Mouse (Mus musculus) monocyte, adult 2 months (primary cell): ENCODE measurements around the gene R3hdm2.

ENCODE experiments used
- DNase-seq, 2 experiments: peaks; one replicate each; pipeline ENCODE4 v3.0.0; 2022; ENCODE audit warnings: low spot score in 2 of 2, low read depth in 1 of 2

The R3hdm2 gene

DNA sequence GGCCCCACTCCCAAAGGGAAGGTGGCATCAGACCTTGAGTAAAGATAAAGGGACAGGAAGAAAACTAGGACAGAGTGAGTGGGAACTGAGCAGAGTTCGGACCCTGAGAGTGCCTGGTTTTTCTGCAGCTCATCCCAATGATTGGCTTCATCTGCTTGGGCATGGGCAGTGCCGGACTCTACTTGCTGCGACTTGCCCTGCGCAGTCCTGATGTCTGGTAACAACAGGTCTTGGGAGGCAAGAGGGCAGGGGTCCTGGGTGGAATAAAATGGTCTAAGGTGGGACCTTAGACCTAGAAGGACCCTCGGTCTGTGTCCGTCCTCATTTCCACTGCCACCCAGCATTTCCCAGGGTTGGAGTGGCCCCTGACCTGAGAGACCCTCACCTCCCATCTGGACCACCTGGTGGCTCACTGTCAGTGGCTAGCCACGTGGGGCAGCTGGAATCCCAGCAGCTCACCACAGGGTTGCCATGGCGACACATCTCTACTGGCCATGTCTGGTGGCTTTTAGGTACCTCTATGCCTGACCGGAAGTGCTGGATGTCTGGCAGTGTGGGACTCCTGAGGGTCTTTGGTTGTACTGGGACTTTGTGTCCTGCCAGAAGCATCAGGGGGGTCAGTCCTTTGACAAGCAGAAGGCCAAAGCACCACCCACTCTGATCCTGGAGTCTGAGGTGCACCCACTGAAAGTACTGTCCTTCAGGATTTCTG lies 135.3 kb downstream of the R3hdm2 start:
- DNase-seq = no peak

DNA sequence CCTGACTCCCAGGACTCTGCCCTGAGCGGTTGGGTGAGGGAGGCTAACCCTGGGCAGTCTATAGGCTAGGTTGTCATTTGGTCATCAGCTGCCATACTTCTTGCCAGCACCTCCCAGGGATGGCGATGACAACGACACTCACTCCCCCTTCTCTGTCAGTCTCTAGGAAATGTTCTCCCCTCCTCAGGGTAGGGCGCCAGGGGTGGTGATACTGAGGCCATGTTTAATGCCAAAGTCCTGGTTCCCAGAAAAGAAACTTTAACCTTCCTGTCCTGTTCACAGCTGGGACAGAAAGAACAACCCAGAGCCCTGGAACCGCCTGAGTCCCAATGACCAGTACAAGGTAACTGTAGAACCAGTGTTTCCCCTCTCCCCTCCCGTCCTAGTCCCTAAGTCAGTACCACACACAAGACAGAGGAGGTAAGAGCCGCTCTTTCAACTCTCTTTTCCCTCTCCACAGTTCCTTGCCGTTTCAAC lies 135.9 kb downstream of the R3hdm2 start:
- no peak for DNase-seq

DNA sequence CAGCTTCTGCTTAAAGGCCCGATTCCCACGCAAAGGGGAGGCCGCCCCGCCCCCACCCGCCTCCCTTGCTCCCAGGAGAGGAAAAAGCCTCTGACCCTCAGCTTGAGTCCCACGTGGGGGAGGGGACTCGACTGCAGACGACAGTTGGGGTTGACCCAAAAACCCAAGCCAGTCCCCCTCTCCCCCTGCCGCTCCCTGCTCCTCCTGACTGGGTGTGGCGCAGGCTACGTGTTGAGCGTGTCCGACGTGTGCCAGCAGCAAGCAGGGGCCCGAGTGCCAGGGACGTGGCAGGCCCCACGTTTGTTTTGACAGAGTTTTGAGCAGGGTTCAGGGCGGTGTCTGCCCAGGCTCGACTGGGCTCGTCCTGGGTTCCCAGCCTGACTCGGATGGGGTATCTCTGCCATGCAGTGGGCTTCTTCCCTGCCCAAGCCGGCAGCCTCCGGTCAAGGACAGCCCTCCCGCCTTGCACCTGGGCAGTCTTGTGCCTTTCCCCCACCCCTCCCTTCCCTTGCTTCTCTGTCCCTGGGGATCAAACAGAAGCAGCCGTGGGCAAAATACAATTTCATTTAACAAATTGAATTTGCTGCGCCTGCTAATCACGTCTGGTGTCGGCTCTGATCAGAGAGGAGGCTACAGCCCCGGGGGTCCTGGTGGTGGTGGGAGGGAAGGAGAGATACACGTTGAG lies 136.6 kb downstream of the R3hdm2 start:
- no peak for DNase-seq

DNA sequence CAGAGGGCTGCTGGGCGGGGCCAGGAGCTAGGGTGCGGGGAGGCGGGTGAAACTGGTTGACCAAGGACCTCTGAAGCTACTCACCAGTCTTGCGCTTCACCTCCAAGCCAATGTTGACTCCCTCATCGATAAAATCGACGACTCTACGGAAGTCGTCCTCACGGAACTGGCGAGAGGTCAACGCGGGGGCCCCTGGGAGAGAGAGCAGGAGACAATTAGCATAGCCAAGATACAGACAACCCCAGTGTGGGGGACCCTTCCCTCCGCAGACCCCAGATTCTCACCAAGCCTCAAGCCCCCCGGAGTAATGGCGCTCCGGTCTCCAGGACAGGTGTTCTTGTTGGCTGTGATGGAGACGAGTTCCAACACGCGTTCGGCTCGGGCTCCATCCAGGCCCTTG lies 137.8 kb downstream of the R3hdm2 start:
- no peak for DNase-seq

DNA sequence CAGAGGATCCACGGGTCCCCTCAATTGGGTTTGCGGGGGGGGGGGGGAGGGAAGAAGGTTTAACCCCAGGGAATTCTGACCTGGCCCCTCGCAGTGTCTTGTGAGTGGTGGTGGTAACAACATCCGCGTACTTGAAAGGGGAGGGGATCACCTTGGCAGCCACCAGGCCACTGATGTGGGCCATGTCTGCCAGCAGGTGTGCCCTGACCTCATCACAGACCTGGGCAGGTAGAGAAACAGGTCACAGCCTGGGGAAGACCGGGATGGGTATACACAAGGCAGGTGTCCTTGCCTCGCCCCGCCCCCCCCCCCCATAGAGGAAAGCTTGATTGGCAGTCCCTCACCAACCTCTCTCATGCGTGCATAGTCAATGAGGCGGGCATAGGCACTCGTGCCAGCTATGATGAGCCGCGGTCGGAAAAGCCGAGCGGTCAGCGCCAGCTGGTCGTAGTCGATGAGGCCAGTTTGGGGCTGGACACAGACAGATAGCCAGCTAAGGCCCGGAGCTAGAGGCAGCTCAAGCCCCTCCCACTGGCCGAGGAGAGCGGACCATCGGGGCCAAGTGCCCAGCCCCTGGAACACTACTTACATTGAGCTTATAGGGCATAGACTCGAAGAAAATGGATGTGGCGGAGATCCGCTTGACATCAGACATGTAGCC lies 139.0 kb downstream of the R3hdm2 start:
- DNase-seq = no peak

DNA sequence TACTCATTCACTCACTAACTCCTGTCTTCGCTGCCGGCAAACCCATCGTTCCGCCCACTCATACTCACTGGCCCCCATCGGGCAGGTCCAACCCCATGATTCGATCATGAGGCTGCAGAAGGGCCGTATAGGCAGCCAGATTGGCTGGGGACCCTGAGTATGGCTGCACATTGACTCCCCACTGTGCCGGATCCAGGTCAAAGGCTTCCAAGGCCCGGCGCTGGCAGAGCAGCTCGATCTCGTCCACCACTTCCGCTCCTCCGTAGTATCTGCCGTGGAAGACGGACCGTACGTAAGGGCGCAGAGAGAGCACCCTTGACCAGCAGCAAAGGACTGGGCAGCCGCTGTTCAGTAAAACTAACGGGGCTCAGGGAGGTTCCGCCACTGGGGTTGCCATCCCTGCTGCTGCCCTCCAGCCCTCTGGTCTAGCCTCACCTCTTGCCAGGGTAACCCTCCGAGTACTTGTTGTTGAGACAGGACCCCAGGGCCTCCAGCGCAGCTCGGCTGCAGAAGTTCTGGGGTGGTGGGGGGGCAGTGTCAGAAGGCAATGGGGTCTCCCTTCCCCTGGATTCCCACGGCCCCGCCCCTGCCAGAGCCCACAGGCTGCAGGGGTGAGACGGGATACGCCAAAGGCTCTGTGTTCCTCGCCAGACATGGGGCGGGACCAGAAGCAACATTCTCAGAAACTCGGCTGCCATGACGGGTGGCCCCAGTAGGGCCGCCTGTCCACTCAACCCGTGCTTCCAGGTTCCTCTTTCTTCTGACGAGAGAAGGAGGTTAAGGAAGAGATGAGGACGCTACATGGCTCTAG lies 140.0 kb downstream of the R3hdm2 start:
- no peak for DNase-seq

DNA sequence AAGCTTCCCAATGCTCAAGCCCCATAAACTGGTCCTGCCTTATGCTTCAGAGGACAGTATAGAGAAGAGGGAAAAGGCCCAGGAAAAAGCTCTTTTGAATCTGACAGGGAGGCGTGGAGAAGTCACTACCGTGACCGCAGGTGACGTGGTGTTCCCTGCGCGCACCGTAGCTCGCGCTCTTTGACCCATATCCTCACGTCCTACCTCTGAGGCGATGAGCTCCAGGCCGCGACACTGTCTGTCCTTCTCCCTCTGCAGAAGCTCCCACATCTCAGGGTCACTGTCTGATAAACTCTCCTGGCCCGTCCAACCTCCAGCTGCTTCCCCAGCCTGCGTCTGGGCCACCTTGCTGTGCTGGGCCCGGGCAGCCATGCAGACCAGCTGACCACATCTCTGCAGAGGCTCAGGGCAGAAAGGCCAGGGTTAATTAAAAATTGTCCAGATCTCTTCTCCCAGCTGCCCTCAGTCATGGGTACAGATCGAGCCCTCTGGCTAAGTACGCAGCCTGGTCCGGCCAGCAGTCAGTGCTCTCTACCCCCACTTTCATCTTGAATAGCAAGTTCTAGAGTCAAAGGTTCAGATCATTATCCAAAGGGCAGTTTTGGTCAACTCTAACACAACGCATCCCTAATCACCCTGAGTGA lies 140.7 kb downstream of the R3hdm2 start:
- DNase-seq = no peak

DNA sequence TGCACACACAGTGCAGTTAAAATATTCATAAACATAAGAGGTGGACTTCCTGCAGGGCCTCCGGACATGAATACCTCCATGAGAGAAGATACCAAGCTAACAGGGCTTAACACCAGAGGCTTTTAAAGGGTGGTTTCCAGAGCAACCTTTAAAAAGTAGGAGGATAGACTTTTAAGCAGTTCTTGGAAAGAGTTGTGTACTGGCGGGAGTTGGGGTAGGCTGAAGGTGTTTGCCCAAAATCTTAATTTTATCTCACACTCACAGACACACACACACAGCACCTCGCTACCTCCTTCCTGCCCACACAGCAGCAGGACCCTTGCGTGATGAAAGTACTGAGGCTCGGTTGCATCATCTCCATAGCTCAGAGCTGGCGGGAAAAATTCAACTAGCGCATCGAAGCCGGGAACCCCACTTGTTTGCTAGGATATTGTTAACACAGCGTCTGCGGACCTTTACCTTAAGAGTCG lies 141.5 kb downstream of the R3hdm2 start:
- DNase-seq = no peak

DNA sequence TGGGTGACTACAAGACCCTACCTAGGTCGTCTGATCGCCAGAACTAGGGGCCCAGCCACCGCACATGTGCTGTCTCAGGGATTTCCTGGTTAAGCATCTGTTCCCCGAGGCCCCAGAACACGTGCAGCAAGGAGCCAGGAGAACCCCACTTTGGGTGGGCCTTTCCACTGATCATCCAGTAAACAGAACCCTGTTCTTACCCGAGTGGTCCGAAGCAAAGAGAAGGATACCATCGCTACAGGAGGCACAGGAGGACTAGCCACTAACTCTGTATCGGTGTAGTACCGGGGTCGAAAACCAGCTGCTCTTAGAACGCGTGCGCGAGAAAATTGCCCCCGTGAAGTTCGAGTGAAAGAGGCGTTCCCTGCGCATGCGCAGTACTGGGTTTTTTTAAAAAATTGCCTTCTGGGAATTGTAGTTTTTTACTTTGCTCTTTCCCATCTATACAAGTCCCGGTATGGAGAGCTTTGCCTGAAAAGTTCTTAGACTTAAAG lies 142.0 kb downstream of the R3hdm2 start, which contains the start of gene Shmt2:
TSS of gene Shmt2 (minus strand) at position 357 of the 494 bp plus-strand sequence.
- DNase-seq = no peak

DNA sequence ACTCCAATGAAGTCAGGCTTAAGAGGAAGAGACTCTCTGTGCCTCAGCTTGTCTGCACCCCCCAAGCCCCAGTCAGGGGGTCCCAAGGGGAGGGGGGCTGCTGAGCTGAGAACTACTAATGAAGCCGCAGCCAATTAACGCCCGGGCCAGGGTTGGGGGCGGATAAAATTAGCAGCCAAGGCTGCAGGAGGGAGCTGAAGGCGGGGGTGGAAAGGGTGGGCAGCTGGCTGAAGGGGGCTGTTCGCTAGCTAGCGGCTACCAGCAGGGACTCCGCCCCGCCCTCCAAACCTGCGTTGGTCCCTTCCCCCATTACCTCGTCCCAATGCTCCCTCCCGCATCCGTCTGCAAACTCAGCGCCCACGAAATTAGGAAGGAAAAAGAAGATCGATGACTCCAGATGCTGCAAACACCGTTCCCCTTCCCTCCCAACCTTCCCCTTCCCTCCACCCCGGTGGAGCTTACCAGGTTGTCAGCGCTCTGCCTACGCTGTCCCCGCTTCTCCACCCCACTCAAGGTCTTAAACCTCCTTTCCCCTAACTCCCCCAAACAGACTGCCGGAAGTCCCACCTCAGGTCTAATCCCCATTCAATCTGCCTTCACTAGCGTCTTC lies 144.6 kb downstream of the R3hdm2 start:
- no peak for DNase-seq

DNA sequence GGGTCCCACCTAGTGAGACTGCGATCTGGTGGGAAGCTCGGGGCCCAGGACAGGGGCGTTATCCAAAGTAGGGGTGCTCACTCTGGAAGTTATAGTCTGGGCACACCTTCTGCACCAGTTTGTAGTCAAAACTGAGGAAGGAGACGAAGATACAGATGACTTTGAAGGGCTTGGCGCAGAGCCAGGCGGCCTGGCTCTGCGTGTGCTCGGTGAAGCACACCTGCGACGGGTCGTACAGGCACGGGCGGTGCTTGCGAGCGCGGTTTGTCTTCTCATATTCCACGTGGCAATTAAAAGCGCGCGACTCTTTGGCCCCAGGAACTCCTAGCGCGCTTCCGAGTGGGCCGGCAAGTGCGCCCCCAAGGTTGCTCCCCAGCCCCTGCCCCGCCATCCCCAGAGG lies 145.9 kb downstream of the R3hdm2 start:
- no peak for DNase-seq

DNA sequence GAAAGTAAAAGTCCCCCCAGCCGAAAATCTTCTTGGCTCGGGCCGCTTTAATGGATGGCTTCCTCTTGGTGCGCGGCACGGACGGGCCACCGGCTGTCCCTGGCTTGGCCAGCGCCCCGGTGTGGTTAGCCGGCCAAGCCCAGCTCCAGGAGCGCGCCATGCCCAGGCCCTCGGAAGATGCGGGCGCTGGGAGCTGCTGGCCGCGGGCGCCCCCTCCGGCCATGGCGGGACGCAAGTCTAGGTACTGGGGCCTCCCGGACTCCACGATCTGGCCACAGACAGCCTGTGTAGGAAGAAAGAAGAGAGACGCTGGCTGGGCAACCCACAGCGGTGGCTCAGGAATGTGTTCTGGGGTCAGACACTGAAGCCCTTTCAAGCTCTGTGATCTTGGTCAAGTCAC lies 146.6 kb downstream of the R3hdm2 start:
- peak; percentile 28 to 44 for DNase-seq

DNA sequence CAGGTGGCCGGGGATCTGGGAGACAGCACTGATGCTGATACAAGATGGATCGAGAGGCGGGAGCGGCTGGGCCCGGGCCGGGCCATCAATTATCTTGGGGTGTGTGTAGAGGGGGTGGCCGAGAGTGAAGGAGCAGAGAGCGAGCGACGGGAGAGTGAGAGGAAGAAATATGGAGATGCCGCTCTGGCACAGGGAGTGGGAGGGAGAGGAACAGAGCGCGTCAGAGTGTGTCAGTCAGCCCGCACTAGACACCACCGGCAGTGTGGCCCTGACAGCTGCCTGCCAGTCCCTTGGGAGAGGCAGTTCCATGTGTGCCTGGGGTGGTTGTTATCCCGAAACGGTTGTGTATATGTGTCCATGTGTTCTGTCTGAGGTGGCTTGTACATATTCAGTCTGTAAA lies 147.4 kb downstream of the R3hdm2 start:
- no peak for DNase-seq

DNA sequence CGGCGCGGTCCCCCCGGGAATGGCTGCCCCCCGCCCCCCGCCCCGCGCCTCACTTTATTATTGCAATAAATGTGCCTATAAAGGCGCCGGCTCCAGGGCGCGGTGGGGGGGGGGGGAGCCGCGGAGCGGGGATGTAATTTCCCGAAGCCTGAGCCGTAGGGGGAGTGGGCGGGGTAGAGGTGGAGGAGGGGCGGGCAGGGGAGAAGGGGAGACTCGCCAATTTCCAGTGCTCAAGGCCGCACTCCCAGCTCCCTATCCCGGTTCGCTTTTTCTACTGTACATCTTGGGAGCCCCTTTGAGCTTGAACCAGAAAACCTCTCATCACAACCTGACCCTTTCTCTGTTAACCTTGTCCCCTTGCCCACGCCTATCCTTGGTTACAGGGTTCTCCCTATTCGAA lies 150.8 kb downstream of the R3hdm2 start:
- DNase-seq = no peak

DNA sequence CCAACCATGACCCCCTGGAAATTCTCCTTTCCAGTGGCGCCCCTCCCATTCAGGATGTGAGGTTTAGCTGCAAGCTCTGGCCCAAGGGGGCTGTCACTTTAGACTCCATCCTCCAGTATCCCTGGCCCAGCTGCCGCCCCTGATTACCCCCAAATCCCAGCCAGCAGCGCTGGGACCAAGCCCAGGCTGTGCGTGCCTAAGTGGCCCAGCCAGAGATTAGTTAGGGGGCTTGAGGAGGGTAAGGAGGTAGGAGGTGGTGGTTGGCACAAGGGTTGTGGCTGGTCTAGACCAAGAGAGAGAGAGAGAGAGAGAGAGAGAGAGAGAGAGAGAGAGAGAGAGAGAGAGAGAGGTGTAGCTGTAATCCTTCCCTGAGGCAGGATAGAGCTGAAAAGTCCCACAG lies 151.4 kb downstream of the R3hdm2 start:
- no peak for DNase-seq

DNA sequence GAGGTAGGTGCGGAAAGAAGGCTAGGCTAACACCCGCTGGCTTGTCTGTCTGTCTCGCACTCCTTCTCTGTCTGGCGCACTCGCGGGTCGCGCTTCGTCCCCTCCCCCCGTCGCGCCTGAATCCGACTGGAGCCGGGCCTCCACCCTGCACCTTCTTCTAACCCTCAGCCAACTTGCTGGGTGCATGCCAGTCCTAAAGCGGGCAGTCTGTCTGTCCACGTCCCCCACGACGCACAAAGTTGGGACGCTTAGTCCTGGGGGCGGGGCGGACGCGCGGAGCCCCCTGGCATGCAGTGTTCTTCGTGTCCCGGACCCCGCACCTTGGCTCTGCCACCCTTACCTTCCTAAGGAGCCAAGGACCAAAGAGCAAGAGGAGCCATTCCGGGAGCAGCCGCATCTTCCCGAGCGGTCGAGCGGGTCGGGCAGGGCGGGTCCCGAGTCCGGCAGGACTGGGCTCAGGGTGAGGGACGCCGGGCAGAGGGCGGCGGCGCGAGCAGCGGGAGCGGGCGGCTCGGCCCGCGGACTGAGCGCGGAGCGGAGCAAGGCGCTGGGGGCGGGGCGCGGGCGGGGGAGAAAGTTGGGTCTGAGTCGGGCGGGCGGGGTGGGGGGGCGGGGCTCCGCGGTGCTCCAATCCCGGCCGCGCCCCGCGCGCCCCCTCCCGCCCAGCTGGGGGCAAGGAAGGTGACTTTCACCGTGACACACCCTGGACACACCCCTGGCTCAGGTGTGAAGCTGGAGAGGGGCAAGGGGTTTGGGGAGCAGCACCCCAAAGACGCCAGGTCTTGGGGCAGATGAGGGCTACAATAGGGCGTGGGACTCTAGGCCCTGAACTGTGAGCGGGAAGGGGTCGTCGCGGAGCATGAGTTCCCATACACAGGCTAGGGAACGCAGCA lies 154.2 kb downstream of the R3hdm2 start, which contains the start of gene Nxph4:
TSS of gene Nxph4 (minus strand) at position 524 of the 893 bp plus-strand sequence.
- no peak for DNase-seq

DNA sequence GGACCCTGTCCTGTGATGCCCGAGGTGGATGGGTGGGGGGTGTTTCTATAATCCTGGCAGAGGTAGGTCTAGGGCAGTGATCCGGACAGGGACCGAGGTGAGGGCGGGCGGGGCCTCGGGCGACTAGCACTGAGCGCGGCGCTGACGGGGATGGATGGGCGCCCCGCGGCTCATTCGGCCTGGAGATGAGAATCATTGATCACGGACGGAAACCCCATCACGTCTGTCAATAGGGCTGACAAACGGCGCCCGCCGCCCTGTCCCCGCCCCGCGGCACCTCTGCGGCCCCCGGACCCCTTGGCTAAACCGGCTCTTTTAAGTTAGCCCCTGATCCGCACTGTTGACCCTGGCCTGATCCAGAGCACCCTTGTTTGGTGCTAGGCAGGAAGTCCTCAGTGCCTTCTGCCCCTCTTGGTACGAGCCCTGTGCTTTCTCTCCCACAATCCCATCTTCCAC lies 154.8 kb downstream of the R3hdm2 start:
- no peak for DNase-seq

DNA sequence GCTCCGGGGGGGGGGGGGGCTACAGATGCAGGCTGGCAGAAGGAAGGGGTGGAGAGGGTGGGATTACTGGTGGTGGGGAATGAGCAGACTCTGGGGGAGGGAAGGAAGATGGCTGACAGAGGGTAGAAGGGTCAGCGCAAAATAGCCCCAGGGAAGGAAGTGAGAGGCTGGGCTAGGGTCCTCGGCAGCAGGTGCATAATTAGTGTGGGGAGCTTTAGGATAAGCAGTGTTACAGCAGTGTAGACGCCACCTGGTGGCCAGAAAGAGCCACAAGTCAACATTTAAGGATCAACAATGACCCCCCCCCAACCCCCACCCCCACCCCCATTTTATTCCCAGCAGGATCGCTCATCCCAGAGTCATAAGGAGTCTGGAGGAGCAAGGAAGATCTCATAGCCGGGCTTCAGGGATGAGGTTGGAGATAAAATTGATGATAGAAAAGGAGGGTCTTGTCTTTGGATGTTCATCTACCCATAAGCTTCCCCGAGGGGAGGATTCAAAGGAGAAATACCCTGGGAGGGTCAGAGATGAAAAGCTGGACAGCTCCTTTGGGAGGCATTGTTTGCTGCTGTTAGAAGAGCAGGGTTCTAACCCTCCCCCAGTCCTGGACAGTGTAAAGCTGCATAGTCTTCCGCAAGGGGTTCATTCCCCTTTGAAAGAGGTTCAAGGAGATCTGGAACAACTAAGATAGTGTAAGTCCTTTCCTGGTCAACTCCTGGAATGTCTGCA lies 156.6 kb downstream of the R3hdm2 start:
- DNase-seq = no peak
